8 mouse cellular contexts compared by ENCODE assay signal in the genomic region with DNA sequence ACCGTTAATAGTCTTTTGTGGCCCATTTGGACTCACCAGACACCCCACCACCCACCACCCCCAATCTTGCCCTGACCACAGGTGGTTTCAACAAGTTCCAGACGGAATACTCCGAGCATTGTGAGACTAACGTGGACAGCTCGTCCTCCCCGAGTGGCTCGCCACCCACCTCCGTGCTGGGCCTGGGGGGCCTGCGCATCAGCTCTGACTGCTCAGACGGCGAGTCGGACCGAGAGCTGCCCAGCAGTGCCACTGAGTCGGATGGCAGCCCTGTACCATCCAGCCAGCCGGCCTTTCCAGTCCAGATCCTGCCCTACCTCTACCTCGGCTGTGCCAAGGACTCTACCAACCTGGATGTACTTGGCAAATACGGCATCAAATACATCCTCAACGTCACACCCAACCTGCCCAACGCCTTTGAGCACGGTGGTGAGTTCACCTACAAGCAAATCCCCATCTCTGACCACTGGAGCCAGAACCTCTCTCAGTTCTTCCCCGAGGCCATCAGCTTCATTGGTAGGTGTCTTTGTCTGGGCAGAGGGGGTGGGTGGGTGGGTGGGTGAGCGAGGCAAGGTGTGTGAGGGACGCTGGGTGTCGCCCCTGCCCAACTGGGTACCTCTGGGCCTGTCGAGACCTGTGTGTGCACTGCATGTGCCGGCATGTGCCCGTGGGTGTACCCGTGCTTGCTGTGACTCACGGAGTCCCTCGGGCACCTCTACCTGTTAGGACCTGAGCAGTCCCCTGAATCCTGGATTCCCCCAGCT. TPM values are rescaled to one million over a fixed set of nuclear protein-coding genes. Genes with fewer than 3 reads are reported as not detected.
A peak's percentile ranks its signal among the peaks of the same experiment; 100 is the strongest.
DNase-seq lines count a peak whose midpoint lies in the region; ATAC-seq lines count a peak whose summit lies in the region.

No protein-coding gene starts in this region.

- H3K9me3 ChIP-seq in liver, embryonic 12.5 days (replicated peaks), result no peaks in the 10 kb centered on the region

- H3K36me3 ChIP-seq in liver, embryonic 12.5 days, result peaks cover 46% of the 10 kb centered on the region

- DNase-seq in cerebellum, adult 9-11 months, result peak; percentile 41
- no peak for DNase-seq in cerebellum, postnatal 36 days
- peak; percentile 22 to 31 for DNase-seq in thymus, postnatal 36 days
- DNase-seq in thymus, postnatal 10 days (ENCODE audit: low spot score in 2 of 2), result no peak
- peak; percentile 64 for DNase-seq in urinary bladder, postnatal 25 days (ENCODE audit: low spot score)
- DNase-seq in adrenal gland, postnatal 10 days, result no peak
- DNase-seq in spleen, adult 12 weeks (ENCODE audit: low spot score), result no peak

- peaks cover 28% of the 10 kb centered on the region for H3K27me3 ChIP-seq in liver, embryonic 12.5 days (replicated peaks)

- H3K4me3 ChIP-seq in liver, embryonic 12.5 days, result peak overlapping the region; percentile 80

- peak overlapping the region; percentile 89 for H3K4me2 ChIP-seq in liver, embryonic 12.5 days

- H3K9ac ChIP-seq in liver, embryonic 12.5 days, result no peak overlapping the region

- no peak for ATAC-seq in liver, embryonic 12.5 days

- no peak overlapping the region; the same call in 1 of the 2 replicates for H3K27ac ChIP-seq in liver, embryonic 12.5 days

- 83% methylated on average over 30 of the region's 30 CpGs for WGBS in liver, embryonic 12.5 days (ENCODE audit: insufficient replicate concordance)

- peaks cover 69% of the 10 kb centered on the region for H3K4me1 ChIP-seq in liver, embryonic 12.5 days

RNA-seq across cellular contexts. Expression of a gene that starts 2.4 kb away (rescaled TPM):
- 10.4 and 10.5 TPM in 2 replicates for polyA plus RNA-seq in liver, embryonic 12.5 days (2016; fragmentation: Nextera tagmentation; extraction: Ambion mirVana)
- 10 to 100 TPM; 21.0 to 26.1 TPM for total RNA-seq in adrenal gland, postnatal 10 days (2021)

RNA-seq across cellular contexts. Expression of a gene that starts 58.5 kb away (rescaled TPM):
- polyA plus RNA-seq in liver, embryonic 12.5 days (2016; fragmentation: Nextera tagmentation; extraction: Ambion mirVana), result 870 and 914 TPM in 2 replicates
- 100 to 1,000 TPM; 485 to 490 TPM for total RNA-seq in adrenal gland, postnatal 10 days (2021)

Comparison
In these comparisons a context has a peak if more than half of its experiments do, and no peak if none do; other contexts are left out.
1. DNase-seq: peak in cerebellum, adult 9-11 months (single experiment), thymus, postnatal 36 days (2 of 2) and urinary bladder, postnatal 25 days (single experiment); none in cerebellum, postnatal 36 days (0 of 2), thymus, postnatal 10 days (0 of 2), adrenal gland, postnatal 10 days (single experiment) and spleen, adult 12 weeks (single experiment).